Mouse (Mus musculus): ENCODE data around the gene Spred1.
"Not testable (repeated sequence)": the region's sequence is repeated elsewhere in the genome, so short reads cannot be mapped to it uniquely, and the experiment has no call there.

Spred1 gene

GRCm38 (mm10) chr2:117120246-117121211 lies 645 bp upstream of the Spred1 start:
- DNase-seq (ENCODE audit: low spot score): peak; percentile 57

DNA sequence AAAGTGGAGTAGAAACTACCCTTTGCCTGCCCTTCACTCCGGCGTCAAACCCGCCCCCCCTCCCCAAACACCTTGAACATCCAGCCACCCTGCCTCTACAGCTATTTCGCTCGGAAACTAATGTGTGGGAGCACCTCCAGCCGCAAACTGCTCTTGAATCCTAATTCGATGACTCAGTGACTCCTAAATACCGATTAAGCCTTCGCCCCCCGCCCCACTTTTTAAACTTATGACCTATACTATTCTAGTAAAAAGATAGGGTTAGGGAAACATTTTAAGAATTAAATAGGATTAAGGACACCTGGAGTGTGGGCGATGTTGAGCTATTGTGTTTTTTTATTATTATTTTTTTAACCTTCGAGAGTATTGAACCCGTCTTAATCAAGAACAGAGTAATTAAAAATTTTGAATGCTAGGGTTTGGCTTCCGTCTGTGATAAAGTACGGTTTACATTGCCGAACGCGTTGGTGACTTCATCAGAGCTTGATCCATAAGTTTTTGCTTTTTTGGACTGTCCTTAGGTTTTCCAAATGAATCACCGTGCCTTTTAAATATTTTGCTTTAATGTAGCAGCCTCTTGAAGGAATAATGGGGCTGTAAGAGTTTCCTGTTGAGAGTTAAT lies 921 bp downstream of the Spred1 start:
- no peak for DNase-seq (ENCODE audit: low spot score)

DNA sequence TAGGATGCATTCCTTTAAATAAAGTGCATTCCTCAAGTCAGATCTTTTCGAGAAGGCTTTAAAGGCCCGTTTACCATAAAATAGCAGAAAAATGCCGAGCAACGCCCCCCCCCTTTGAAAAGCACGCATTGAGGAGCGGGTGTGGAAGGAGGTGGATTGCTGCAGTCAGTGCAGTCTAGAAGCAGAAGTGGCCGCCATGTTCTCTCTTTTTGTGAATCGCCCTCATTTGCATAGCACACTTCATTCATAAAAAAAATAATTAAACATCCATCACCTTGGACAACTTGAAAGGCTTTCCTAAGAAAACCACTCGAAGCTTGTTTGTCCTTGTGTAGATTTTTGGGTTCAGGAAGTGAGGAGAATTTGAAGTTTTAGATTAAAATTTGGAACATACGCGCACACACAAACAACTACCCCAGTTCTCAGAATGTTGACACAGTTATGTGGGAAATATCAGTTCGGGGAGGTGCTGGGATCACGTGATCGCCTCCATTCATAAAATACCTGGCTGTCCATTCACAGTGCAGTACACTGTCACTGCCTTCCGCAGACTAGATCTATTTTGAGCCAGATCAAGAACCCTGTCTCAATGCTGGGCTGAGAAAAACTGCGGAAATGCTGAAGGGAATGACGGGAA lies 1.6 kb downstream of the Spred1 start:
- DNase-seq (ENCODE audit: low spot score): no peak

DNA sequence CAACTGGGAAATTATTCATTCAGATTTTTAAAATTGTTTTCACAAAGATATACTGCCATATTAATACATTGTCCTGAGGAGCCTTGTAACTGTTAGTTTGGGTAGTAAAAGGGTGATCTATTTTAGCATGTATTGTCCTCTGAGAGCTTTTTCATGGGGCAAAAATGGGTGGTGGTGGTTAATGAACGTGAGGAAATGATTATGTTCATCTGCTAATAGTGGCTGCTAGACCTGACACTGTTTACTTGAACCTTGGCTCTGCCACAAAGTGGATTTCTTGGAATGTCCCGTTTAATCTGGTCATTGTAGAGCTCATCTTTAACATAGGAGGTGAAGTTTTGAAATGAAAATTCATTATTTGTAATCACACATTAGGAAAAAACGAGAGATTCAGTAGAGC lies 2.5 kb downstream of the Spred1 start:
- no peak for DNase-seq (ENCODE audit: low spot score)

DNA sequence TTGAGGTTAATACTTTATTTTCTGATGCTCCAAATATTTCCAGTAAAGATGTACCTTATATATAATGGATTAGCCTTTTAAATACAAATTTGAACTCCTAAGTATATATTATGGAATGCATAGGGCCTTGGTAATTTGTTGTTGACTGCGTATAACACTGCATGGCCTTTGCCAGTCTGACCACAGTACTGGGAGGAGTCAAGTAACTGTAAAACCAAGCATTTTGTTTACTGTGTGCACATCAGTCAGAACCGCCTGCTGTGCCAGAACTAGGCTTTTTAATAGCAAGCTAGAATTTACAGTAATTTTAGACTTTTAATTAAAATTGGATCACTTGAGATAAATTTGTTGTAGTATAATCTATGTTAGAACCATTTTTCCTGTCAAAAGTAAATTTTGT lies 3.7 kb downstream of the Spred1 start:
- DNase-seq (ENCODE audit: low spot score): no peak

DNA sequence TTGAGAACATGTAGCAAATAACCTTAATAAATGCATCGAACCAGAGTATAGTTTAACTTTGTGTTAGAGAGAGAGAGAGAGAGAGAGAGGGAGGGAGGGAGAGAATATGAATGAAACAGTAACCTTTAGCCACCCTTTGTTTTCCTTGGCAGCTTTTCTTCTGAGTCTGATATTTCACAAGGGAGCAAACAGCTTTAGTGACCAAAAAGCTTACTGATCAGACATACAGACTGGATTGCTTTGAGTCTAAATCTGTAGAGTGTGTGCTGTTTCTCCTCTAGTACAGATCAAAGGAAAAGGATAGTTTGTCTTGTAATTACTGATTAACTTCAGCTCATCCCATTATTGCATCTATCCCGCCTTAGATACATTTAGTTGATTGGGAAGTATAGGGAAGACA lies 8.0 kb downstream of the Spred1 start:
- DNase-seq (ENCODE audit: low spot score): no peak

GRCm38 (mm10) chr2:117131041-117131440 lies 9.9 kb downstream of the Spred1 start:
- DNase-seq (ENCODE audit: low spot score): not testable (repeated sequence)

GRCm38 (mm10) chr2:117131910-117132309 lies 10.7 kb downstream of the Spred1 start:
- DNase-seq (ENCODE audit: low spot score): no peak

GRCm38 (mm10) chr2:117133541-117133940 lies 12.4 kb downstream of the Spred1 start:
- DNase-seq (ENCODE audit: low spot score): no peak

DNA sequence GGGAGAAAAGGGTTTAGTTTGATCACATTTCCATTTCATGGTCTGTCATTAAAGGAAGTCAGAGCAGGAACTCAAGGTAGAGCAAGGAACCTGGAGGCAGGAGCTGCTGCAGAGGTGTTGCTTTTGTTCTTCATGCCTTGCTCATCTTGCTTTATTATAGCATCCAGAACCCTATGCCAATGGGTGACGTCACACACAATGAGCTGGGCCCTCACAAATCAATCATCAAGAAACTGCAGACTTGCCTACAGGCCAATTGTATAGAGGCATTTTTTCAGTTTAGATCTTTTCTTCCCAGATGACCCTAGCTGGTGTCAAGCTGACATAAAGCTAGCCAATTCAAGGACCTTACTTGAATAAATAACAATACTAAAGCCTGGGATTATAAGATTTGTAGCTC lies 16.6 kb downstream of the Spred1 start:
- DNase-seq (ENCODE audit: low spot score): no peak

DNA sequence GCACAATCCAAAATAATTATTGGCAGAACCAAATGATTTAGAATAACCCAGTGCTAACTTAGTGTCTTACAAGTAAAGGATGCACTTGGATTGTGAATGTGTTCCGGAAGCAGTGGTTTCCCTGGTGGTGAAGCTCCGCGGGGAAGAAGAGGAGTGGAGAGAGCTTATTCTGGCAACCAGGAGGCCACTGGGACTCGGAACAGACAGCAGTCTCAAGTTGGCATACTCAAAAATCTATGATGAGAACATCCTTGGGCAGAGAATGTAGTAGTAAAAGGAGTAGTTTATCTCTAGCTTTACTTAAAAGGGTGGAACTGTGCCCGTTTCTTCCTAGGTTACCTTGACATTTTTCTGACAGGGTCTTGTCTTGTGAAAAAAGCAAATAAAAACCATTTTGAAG lies 17.8 kb downstream of the Spred1 start:
- no peak for DNase-seq (ENCODE audit: low spot score)

GRCm38 (mm10) chr2:117139977-117140376 lies 18.8 kb downstream of the Spred1 start:
- DNase-seq (ENCODE audit: low spot score): no peak

GRCm38 (mm10) chr2:117143106-117143505 lies 21.9 kb downstream of the Spred1 start:
- DNase-seq (ENCODE audit: low spot score): no peak

- no peak for DNase-seq (ENCODE audit: low spot score)
Observed at GRCm38 (mm10) chr2:117146026-117146425, 24.9 kb downstream of the Spred1 start.

GRCm38 (mm10) chr2:117146617-117147016 lies 25.4 kb downstream of the Spred1 start:
- DNase-seq (ENCODE audit: low spot score): no peak

GRCm38 (mm10) chr2:117152161-117152560 lies 31.0 kb downstream of the Spred1 start:
- DNase-seq (ENCODE audit: low spot score): no peak

DNA sequence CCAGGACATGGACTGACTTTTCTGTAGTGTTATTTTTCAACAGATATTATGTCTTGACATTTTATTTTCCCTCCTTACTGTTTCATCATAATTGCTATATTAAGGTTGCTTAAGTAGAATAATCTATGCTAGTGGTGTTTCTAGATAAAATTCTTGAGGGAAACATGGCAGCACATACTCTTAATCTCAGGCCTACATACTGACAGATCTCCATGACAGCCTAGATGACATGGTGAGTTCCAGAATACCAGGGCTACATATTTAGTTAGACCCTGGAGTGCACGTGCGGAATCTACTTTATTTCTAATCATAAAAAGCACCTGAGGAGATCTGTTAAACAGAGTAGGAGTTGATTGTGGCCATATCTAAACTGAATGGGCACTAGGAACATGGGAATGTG lies 47.2 kb downstream of the Spred1 start:
- DNase-seq (ENCODE audit: low spot score): no peak

- no peak for DNase-seq (ENCODE audit: low spot score)
Observed at GRCm38 (mm10) chr2:117169037-117169436, 47.9 kb downstream of the Spred1 start.

- DNase-seq (ENCODE audit: low spot score): no peak
Observed at GRCm38 (mm10) chr2:117172981-117173380, 51.8 kb downstream of the Spred1 start.

GRCm38 (mm10) chr2:117176066-117176465 lies 54.9 kb downstream of the Spred1 start:
- DNase-seq (ENCODE audit: low spot score): no peak

DNA sequence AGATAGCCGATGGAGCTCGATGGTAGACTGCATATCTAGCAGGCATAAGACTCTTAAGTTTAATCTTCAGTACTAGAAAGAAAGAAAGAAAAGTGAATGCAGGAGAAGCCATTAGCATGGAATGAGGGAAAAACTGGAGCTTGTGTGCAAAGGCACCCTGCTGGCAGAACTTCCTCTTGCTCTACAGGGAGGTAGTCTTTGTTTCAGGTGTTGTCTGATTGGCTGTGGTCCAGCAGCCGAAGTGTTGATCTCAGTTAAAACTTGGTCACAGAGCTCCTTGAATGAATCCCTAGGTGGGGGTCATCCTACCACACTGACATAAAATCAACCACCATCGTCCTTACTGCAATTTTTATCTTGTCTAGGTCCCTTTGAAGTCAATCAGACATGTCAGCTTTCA lies 55.8 kb downstream of the Spred1 start:
- no peak for DNase-seq (ENCODE audit: low spot score)

GRCm38 (mm10) chr2:117180250-117180885 lies 59.2 kb downstream of the Spred1 start:
- peak; percentile 27 for DNase-seq (ENCODE audit: low spot score)

All from urinary bladder, postnatal 10 days (tissue).